Mouse (Mus musculus) CH12.LX (cell line): ENCODE results near the gene Calcoco1. TPM values are rescaled to one million over a fixed set of nuclear protein-coding genes. Genes with fewer than 3 reads are reported as not detected.
A peak's percentile ranks its signal among the peaks of the same experiment; 100 is the strongest.

Experiments
- DNase-seq: peaks from one replicate; pipeline ENCODE4 v3.0.0-alpha.2; 2013; ENCODE audit errors: extremely low read depth
- H3K27ac ChIP-seq: 2 replicates; pipeline ENCODE4 v1.5.1; 2012; ENCODE audit warnings: low read depth, mild to moderate bottlenecking, control low read depth, moderate library complexity; ENCODE audit not compliant: insufficient read depth
- H3K27me3 ChIP-seq: replicated peaks from 2 replicates; pipeline ENCODE3; 2012; ENCODE audit warnings: inconsistent platforms
- H3K36me3 ChIP-seq, 2 experiments: replicated peaks in 1 of 2; 2 replicates each; pipeline versions ENCODE3 to v1.6.1; 2012; ENCODE audit warnings: inconsistent platforms in 1 of 2, low read length in 1 of 2, mild to moderate bottlenecking in 1 of 2, mixed read lengths in 1 of 2, moderate library complexity in 1 of 2; ENCODE audit not compliant: control insufficient read depth in 1 of 2, insufficient read depth in 1 of 2
- H3K4me1 ChIP-seq, 2 experiments: 2 replicates each; pipeline ENCODE4 v1.6.1; 2012; ENCODE audit warnings: inconsistent platforms in 1 of 2, moderate library complexity in 1 of 2; ENCODE audit not compliant: insufficient read depth in 2 of 2, control insufficient read depth in 1 of 2
- H3K4me2 ChIP-seq: 2 replicates; pipeline ENCODE4 v1.6.1; 2012; ENCODE audit warnings: low read depth, mild to moderate bottlenecking, control low read depth; ENCODE audit not compliant: poor library complexity, insufficient read depth, severe bottlenecking
- H3K4me3 ChIP-seq, 3 experiments: fragments of 150-350 bp in 1 of 3; sonication (generic) in 1 of 3; replicated peaks in 1 of 3; 2 replicates each; pipeline versions ENCODE3 to v1.5.1; 2011 to 2012; ENCODE audit warnings: low read depth in 2 of 3, low read length in 2 of 3, mild to moderate bottlenecking in 2 of 3, moderate library complexity in 2 of 3, control low read depth in 1 of 3, improper control_type of control experiment in 1 of 3, inconsistent platforms in 1 of 3, mixed read lengths in 1 of 3; ENCODE audit not compliant: poor library complexity in 1 of 3
- H3K79me2 ChIP-seq: replicated peaks from 2 replicates; pipeline ENCODE4 v1.6.1; 2012; ENCODE audit warnings: mild to moderate bottlenecking, moderate library complexity; ENCODE audit not compliant: control insufficient read depth, poor library complexity, insufficient read depth, severe bottlenecking; ENCODE audit errors: extremely low read depth
- H3K9ac ChIP-seq: 2 replicates; pipeline ENCODE4 v1.6.1; 2012; ENCODE audit warnings: low read depth, mild to moderate bottlenecking, control low read depth, moderate library complexity; ENCODE audit not compliant: insufficient read depth
- H3K9me3 ChIP-seq: replicated peaks from 2 replicates; pipeline ENCODE3; 2012; ENCODE audit warnings: low read length, inconsistent platforms, mixed read lengths
- BHLHE40 ChIP-seq: IDR thresholded peaks from 2 replicates; pipeline ENCODE4 v1.6.1; 2011; ENCODE audit warnings: mild to moderate bottlenecking, low read depth, low read length, improper control_type of control experiment
- CHD1 ChIP-seq: IDR thresholded peaks from 2 replicates; pipeline ENCODE4 v1.6.1; 2012; ENCODE audit warnings: low read depth, low read length, improper control_type of control experiment, inconsistent platforms
- MAFK ChIP-seq: IDR thresholded peaks from 2 replicates; pipeline ENCODE4 v1.6.1; 2011; ENCODE audit warnings: low read length, improper control_type of control experiment; ENCODE audit not compliant: insufficient replicate concordance
- MAX ChIP-seq: IDR thresholded peaks from 2 replicates; pipeline ENCODE4 v1.6.1; 2011; ENCODE audit warnings: low read length, improper control_type of control experiment
- MXI1 ChIP-seq: IDR thresholded peaks from 2 replicates; pipeline ENCODE4 v1.6.1; 2011; ENCODE audit warnings: mild to moderate bottlenecking, low read depth, low read length, improper control_type of control experiment
- MYC ChIP-seq: IDR thresholded peaks from 2 replicates; pipeline ENCODE4 v1.6.1; 2011; ENCODE audit warnings: low read depth, mild to moderate bottlenecking, improper control_type of control experiment, low read length
- NELFE ChIP-seq: IDR thresholded peaks from 2 replicates; pipeline ENCODE4 v1.6.1; 2011; ENCODE audit warnings: low read depth, low read length, improper control_type of control experiment
- NRF1 ChIP-seq: IDR thresholded peaks from 2 replicates; pipeline ENCODE4 v1.6.1; 2014; ENCODE audit warnings: low read depth, mild to moderate bottlenecking, inconsistent platforms, low read length, improper control_type of control experiment, moderate library complexity
- PAX5 ChIP-seq: IDR thresholded peaks from 2 replicates; pipeline ENCODE4 v1.6.1; 2012; ENCODE audit warnings: low read length, inconsistent platforms, mixed read lengths
- POLR2A ChIP-seq: IDR thresholded peaks from 2 replicates; pipeline ENCODE4 v1.6.1; 2011; ENCODE audit warnings: low read depth, mild to moderate bottlenecking, improper control_type of control experiment, low read length
- RCOR1 ChIP-seq: conservative IDR thresholded peaks from 2 replicates; pipeline ENCODE4 v1.6.1; 2012; ENCODE audit warnings: low read depth, mild to moderate bottlenecking, inconsistent platforms, low read length, improper control_type of control experiment
- SIN3A ChIP-seq: IDR thresholded peaks from 2 replicates; pipeline ENCODE4 v1.6.1; 2012; ENCODE audit warnings: low read length, improper control_type of control experiment, inconsistent platforms
- TBP ChIP-seq: conservative IDR thresholded peaks from 2 replicates; pipeline ENCODE4 v1.6.1; 2011; ENCODE audit warnings: low read depth, low read length, improper control_type of control experiment
- TCF12 ChIP-seq: IDR thresholded peaks from 2 replicates; pipeline ENCODE4 v1.6.1; 2014; ENCODE audit warnings: low read depth, mild to moderate bottlenecking, inconsistent platforms, low read length, improper control_type of control experiment
- UBTF ChIP-seq: IDR thresholded peaks from 2 replicates; pipeline ENCODE4 v1.6.1; 2012; ENCODE audit warnings: low read depth, mild to moderate bottlenecking, inconsistent platforms, low read length, improper control_type of control experiment, moderate library complexity
- ZC3H11A ChIP-seq: IDR thresholded peaks from 2 replicates; pipeline ENCODE4 v1.6.1; 2012; ENCODE audit warnings: low read depth, mild to moderate bottlenecking, inconsistent platforms, low read length, improper control_type of control experiment
- ZKSCAN1 ChIP-seq: IDR thresholded peaks from 2 replicates; pipeline ENCODE4 v1.6.1; 2012; ENCODE audit warnings: low read depth, inconsistent platforms, low read length, improper control_type of control experiment, borderline replicate concordance
- ZMIZ1 ChIP-seq: IDR thresholded peaks from 2 replicates; pipeline ENCODE4 v1.6.1; 2012; ENCODE audit warnings: low read depth, mild to moderate bottlenecking, inconsistent platforms, low read length, improper control_type of control experiment
- ZNF384 ChIP-seq: IDR thresholded peaks from 2 replicates; pipeline ENCODE4 v1.6.1; 2012; ENCODE audit warnings: low read depth, low read length, improper control_type of control experiment, inconsistent platforms
- dilution Hi-C: fragments of 300-500 bp; cut with MboI; formaldehyde crosslinking; loops from 2 replicates; pipeline ENCODE4 v1.14.3; 2020; ENCODE audit warnings: low sequenced_read_pairs; ENCODE audit not compliant: extremely low pct_unique_long_range_greater_than_20kb, extremely low pct_ligation_motif_present
- in situ Hi-C: fragments of 300-500 bp; cut with MboI; formaldehyde crosslinking; loops from 3 replicates; pipeline ENCODE4 v1.14.3; 2019; ENCODE audit warnings: low sequenced_read_pairs, low pct_ligation_motif_present, low pct_unique_long_range_greater_than_20kb, mixed read lengths
- polyA plus RNA-seq: library from polyadenylated mRNA; unstranded; fragments of >175 nt; gene quantifications from 2 replicates; pipeline ENCODE4 v1.2.1, GENCODE M21; 2012; ENCODE audit warnings: low read depth; ENCODE audit not compliant: insufficient read length
- total RNA-seq, 2 experiments: library from RNA; depleted of rRNA; stranded (reverse); fragments of 300-350 nt in 1 of 2; fragments of >200 nt in 1 of 2; gene quantifications; 2 replicates each; pipeline ENCODE4 v1.2.3; 2012 to 2014

Gene Calcoco1
- total and polyA plus RNA-seq, 3 experiments = 3.6 to 8.5 (median 7.6) TPM

- H3K36me3 ChIP-seq = no peaks in the 10 kb centered on the region
- DNase-seq = no peak
- TF ChIP-seq SIN3A (no peak), MAFK (no peak), PAX5 (no peak), ZKSCAN1 (no peak), ZMIZ1 (no peak), RCOR1 (no peak), NELFE (no peak), NRF1 (no peak), MYC (no peak), TCF12 (no peak), BHLHE40 (no peak), UBTF (no peak), TBP (no peak), ZNF384 (no peak), MXI1 (no peak), ZC3H11A (no peak), CHD1 (no peak)
- no peaks in the 10 kb centered on the region for H3K9me3 ChIP-seq
- in situ Hi-C loops = loop anchor here (25.0 kb wide), 1 partner anchor 415 kb away; the partner anchor contains the start of gene Smug1
- H3K9ac ChIP-seq = no peak overlapping the region
- dilution Hi-C loops = no loop called here
- peaks cover 84% of the 10 kb centered on the region for H3K27me3 ChIP-seq
- H3K4me2 ChIP-seq = peak overlapping the region; percentile 63
- H3K79me2 ChIP-seq = no peaks in the 10 kb centered on the region
- peaks cover 16 to 40% of the 10 kb centered on the region in 2 experiments for H3K4me1 ChIP-seq
- no peak overlapping the region for H3K4me3 ChIP-seq
- H3K27ac ChIP-seq = no peak overlapping the region
These were observed 25.3 kb upstream of the Calcoco1 start for GRCm38 (mm10) chr15:102747286-102747640.

- Histone ChIP-seq H3K79me2 (no peaks in the 10 kb centered on the region), H3K27me3 (peaks cover 83% of the 10 kb centered on the region), H3K27ac (no peak overlapping the region), H3K9ac (no peak overlapping the region), H3K9me3 (no peaks in the 10 kb centered on the region), H3K4me1 (peaks cover 16 to 40% of the 10 kb centered on the region in 2 experiments), H3K4me2 (peak overlapping the region; percentile 63), H3K36me3 (no peaks in the 10 kb centered on the region), H3K4me3 (peak overlapping the region in 1 of 3 experiments; percentile 22)
- in situ Hi-C loops = loop anchor here (25.0 kb wide), 1 partner anchor 416 kb away; the partner anchor contains the start of gene Smug1
- dilution Hi-C loops = no loop called here
- no peak for DNase-seq
- 0 out of 2 replicates have a peak, but pooled peaks have one; percentile 35 for TF ChIP-seq NRF1
- no peak for TF ChIP-seq MAX
- TF ChIP-seq POLR2A = no peak
These were observed 24.7 kb upstream of the Calcoco1 start for GRCm38 (mm10) chr15:102746488-102747285.
